Mouse (Mus musculus): ENCODE measurements around the gene Rdm1.

DNA sequence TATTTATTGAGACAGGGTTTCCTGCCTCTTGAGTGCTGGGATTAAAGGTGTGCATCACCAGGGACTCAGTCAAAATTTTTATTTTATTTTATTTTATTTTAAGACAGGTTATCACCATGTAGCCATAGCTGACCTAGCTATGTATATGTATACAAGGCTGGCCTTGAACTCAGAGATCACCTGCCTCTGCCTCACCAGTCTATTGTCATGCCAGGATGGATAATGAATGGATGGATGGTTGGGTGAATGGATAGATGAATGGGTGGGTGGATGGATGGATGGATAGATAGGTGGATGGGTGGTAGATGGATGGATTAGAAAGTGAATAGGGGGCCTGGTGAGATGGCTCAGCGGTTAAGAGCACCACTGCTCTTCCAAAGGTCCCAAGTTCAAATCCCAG is 55.0 kb downstream of the Rdm1 start:
- TF ChIP-seq CTCF (IDR thresholded peaks at IDR 0.05; ENCODE audit: borderline replicate concordance, insufficient read depth, low read length): no peak
- no peak for TF ChIP-seq POLR2A (IDR thresholded peaks at IDR 0.05; ENCODE audit: low read depth, low read length)
